Mouse (Mus musculus) heart, embryonic 16.5 days (tissue): Measurements from ENCODE around the gene Cdc37l1. TPM values are rescaled to one million over a fixed set of nuclear protein-coding genes. Genes with fewer than 3 reads are reported as not detected.

Experiments
- polyA plus RNA-seq: library from polyadenylated mRNA; unstranded; fragments of >200 nt; fragmentation: Nextera tagmentation; extraction: Ambion mirVana; gene quantifications from 2 replicates; pipeline ENCODE4 v1.2.1, GENCODE M21; 2015

Gene Cdc37l1
- polyA plus RNA-seq, 1 experiment from 2014 or later = 55.7 TPM

Other genes with a start within 250 kb of the Cdc37l1 start
- gene Slc1a1, start 155.3 kb upstream of the Cdc37l1 start, polyA plus RNA-seq = 4.9 and 5.6 TPM in 2 replicates
- gene Plpp6, start 26.4 kb upstream of the Cdc37l1 start, polyA plus RNA-seq = 7.9 and 8.8 TPM in 2 replicates
- 11.0 and 11.2 TPM in 2 replicates for gene 4430402I18Rik, start 22.6 kb upstream of the Cdc37l1 start, polyA plus RNA-seq
- gene Ak3, start 57.6 kb downstream of the Cdc37l1 start, polyA plus RNA-seq = 98.6 and 99.3 TPM in 2 replicates
- gene Rcl1, start 111.0 kb downstream of the Cdc37l1 start, polyA plus RNA-seq = 19.9 and 25.4 TPM in 2 replicates